Mouse (Mus musculus): ENCODE measurements around the gene Clk2.
"Not testable (repeated sequence)": the region's sequence is repeated elsewhere in the genome, so short reads cannot be mapped to it uniquely, and the experiment has no call there.

Gene Clk2

DNA sequence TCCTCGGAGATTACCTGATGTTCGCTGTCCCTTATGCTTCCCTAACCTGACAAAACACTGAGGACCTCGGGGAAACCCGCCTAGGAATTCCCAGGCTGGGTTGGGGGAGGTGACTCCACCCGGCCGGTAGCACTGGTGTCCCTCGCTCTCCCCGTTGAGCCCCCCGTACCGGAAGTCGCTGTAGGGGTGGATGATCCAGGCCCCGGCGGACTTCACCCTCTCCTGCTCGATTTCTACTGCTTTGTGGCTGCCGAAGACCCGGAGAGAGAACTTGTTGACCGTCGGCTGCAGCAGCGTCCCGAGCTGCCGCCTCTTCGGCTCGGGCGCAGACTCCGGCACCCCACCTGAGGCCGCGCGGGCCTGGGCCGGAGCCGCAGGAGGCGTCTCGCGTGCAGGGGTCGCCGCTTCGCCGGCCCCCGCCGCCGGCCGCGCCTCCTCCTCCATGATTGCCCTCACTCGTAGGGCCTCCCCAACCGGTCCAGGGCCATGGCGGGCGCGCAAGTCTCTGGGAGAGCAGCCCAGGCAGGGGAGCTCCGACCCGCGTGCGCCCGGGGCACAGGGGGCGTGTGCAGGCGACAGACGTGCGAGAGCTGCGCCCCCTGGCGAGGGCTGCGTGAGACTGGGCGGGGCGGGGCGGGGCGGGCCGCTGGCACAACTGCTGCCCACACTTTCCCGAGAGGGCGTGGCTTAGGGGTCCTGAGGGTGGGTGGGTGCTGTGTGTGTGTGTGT, 4.8 kb upstream of the Clk2 start, which contains the start of gene Hcn3:
TSS of gene Hcn3 (minus strand) at position 581 of the 729 bp plus-strand sequence.
- DNase-seq (ENCODE audit: low read depth, low spot score), result no peak

DNA sequence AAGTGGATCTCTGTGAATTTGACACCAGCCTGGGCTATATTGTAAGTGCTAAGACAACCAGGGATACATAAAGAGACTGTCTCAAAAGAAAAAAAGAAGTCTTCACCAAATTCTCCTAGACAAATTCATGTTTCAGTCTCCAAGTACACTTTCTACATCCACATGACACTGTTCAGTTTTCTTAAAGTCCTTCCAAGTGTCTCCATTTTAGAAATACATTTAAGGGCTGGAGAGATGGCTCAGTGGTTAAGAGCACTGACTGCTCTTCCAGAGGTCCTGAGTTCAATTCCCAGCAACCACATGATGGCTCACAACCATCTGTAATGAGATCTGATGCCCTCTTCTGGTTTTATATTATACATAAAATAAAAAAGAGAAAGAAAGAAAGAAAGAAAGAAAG, 3.4 kb upstream of the Clk2 start:
- DNase-seq (ENCODE audit: low read depth, low spot score), result not testable (repeated sequence)

DNA sequence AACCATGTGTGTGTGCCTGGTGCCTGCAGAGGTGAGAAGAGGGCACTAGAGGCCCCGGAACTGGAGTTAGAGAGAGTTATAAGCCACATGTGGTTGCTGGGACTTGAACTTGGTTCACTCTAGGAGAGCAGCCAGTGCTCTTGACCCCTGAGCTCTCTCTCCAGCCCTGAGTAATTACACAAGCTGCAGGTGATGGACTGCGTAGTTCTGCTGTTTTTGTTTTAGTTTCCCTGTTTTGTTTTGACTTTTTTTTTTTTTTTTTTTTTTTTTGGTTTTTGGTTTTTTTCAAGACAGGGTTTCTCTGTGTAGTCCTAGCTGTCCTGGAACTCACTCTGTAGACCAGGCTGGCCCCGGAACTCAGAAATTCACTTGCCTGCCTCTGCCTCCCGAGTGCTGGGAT, 2.8 kb upstream of the Clk2 start:
- DNase-seq (ENCODE audit: low read depth, low spot score), result no peak

DNA sequence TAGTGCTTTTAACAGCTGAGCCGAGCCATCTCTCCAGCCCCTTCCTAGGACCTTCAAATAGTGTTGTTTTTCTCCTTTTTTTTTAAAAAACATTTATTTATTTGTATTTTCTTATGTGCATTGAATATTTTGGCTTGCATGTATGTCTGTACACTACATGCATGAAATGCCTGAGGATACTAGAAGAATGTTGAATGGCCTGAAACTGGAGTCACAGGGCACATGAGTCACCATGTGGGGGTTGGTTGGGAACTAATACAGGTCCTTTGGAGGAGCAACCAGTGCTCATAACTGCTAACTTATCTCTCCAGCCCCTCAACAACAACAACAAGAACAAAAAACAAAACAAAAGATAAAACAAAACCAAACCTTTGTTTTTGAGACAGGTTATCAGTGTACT, 1.5 kb upstream of the Clk2 start:
- no peak for DNase-seq (ENCODE audit: low read depth, low spot score)

- no peak for DNase-seq (ENCODE audit: low read depth, low spot score)
These were observed 851 bp upstream of the Clk2 start for GRCm38 (mm10) chr3:89163643-89164245.

GRCm38 (mm10) chr3:89165268-89165870, 774 bp downstream of the Clk2 start:
- DNase-seq (ENCODE audit: low read depth, low spot score), result no peak

DNA sequence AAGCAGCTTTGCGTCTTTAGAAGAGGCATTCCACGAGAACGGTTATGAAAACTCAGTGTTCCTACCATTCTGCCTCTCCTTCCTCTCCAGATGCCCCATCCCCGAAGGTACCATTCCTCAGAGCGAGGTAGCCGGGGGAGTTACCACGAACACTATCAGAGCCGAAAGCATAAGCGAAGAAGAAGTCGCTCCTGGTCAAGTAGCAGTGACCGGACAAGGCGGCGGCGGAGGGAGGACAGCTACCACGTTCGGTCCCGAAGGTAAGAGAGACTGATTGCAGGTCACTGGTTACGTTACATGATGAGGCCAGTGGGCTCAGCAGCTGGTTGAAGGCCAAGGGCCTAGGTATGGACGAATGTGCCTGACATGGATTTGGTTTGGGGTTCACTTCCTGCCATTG, 2.4 kb downstream of the Clk2 start:
- no peak for DNase-seq (ENCODE audit: low read depth, low spot score)

- no peak for DNase-seq (ENCODE audit: low read depth, low spot score)
These were observed 10.2 kb downstream of the Clk2 start for GRCm38 (mm10) chr3:89174844-89175243.

DNA sequence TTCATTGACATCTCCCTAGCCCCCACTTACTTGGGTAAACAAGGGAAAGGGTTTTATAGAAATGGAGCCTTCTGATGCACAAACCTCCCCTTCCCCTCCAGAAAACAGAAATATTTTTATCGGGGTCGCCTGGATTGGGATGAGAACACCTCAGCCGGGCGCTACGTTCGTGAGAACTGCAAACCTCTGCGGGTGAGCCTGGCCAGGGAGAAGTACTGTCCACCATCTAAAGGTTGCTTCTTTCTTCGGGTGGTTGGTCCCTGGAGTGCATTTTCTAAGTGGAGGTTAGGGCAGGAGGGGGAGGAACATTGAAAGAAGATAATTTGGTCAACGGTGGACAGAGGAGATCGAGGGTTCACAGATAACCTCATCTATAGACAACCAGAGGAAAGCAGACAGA, 10.9 kb downstream of the Clk2 start:
- no peak for DNase-seq (ENCODE audit: low read depth, low spot score)

GRCm38 (mm10) chr3:89176421-89176820, 11.8 kb downstream of the Clk2 start:
- DNase-seq (ENCODE audit: low read depth, low spot score), result no peak

GRCm38 (mm10) chr3:89177242-89178106, 12.9 kb downstream of the Clk2 start, which contains the start of gene Scamp3:
Scamp3 (plus strand) TSS chr3:89177473.
- DNase-seq (ENCODE audit: low read depth, low spot score), result peak; percentile 95

- DNase-seq (ENCODE audit: low read depth, low spot score), result no peak
These were observed 13.5 kb downstream of the Clk2 start for GRCm38 (mm10) chr3:89178107-89178385.

GRCm38 (mm10) chr3:89179056-89179455, 14.5 kb downstream of the Clk2 start:
- DNase-seq (ENCODE audit: low read depth, low spot score), result no peak

- DNase-seq (ENCODE audit: low read depth, low spot score), result no peak
These were observed 17.3 kb downstream of the Clk2 start for GRCm38 (mm10) chr3:89181749-89182500.

DNA sequence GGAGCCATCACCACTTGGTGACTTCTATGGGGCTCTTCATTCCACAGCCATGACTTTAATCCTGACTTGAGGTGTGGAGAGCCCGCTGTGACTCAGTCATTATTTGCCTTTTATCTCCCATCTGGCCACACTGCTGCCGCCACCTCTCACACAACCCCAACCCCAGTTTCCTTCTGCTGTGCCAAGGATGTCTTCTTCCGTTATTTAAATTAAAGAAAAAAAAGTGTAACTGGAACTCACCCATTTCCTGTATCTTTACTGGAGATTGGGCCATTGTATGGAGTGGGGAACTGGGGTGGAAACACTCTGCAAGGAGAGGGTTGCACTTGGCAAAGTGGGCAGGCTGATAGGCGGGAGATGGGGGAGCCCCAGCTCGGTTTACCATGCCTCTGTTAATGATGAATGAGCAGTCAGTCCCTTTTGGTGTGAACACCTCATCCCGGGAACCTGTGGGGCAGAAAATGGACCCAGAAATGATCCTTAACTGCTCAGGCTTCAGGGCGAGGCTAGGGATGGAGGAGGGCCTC, 18.0 kb downstream of the Clk2 start:
- DNase-seq (ENCODE audit: low read depth, low spot score), result no peak

GRCm38 (mm10) chr3:89183058-89183958, 18.7 kb downstream of the Clk2 start, which contains the start of gene Fam189b:
Fam189b (plus strand) TSS chr3:89183143.
- peak; percentile 79 for DNase-seq (ENCODE audit: low read depth, low spot score)

DNA sequence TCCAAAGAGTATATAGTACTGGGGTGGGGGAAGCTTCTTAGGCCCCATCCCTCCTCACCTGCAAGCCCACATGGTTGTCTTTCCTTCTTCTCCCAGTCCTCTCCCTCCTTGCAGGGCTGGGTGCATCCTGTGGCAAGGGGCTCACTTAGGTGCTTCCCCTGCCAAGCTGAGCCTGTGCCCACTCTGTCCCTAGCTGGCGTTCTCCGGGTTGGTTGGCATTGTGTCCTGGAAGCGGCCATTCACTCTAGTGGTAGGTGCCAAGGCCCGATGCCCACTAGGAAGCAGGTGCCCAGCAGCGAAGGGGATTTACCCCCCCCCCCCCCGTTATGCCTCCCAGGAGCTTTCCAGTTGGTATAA, 19.3 kb downstream of the Clk2 start:
- no peak for DNase-seq (ENCODE audit: low read depth, low spot score)

DNA sequence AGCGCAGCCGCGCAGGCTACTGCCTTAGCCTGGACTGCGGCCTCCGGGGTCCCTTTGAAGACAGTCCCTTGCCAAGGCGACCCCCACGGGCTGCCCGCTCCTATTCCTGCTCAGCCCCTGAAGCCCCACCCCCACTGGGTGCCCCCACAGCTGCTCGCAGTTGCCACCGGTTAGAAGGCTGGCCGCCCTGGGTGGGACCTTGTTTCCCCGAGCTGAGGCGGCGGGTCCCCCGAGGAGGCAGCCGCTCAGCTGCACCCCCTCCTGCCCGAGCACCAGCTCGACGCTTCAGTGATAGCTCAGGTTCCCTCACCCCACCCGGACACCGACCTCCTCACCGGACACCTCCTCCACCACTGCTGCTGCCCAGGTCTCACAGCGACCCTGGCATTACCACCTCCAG, 22.6 kb downstream of the Clk2 start:
- no peak for DNase-seq (ENCODE audit: low read depth, low spot score)

DNA sequence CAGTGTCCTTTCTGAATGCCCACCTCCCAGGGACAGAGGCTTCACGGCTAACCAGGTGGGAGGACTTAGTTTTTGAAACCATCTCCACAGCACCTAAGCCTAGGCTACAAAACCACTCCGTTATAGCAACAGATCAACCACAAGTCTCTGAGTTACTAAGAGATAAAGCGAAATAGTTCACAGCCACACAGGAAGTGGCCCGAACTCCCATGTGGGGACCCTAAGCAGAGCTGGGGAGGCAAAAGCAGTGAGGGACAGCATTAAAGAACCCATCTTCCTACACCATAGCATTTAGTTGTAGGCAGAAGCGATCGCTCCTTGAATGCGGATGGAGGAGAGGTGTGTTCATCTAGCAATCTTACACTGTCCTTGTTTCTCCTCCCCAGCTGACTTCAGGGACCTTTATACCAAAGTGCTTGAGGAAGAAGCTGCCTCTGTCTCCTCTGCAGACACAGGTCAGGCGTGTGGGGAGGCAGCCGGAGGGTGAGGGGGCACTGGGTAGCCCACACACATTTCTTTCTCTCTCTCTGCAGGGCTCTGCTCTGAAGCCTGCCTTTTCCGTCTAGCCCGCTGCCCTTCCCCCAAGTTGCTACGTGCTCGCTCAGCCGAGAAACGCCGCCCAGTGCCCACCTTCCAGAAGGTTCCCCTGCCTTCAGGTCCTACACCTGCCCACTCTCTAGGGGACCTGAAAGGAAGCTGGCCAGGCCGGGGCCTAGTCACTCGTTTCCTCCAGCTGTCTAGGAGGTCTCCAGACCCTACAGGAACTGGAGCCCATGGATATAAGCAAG, 23.3 kb downstream of the Clk2 start:
- no peak for DNase-seq (ENCODE audit: low read depth, low spot score)

Data from WW6 (cell line).